Mouse (Mus musculus) ES-Bruce4 (cell line): ENCODE data around the gene Ube4b. TPM values are rescaled to one million over a fixed set of nuclear protein-coding genes. Genes with fewer than 3 reads are reported as not detected.

Source experiments
- H3K27ac ChIP-seq: 2 replicates; pipeline ENCODE4 v1.5.1; 2012; ENCODE audit warnings: low read length, inconsistent platforms; ENCODE audit not compliant: insufficient read depth
- H3K27me3 ChIP-seq: 2 replicates; pipeline ENCODE4 v1.6.1; 2012; ENCODE audit warnings: mild to moderate bottlenecking, low read length, inconsistent platforms; ENCODE audit not compliant: control insufficient read depth, poor library complexity, insufficient read depth, severe bottlenecking
- H3K36me3 ChIP-seq: 2 replicates; pipeline ENCODE4 v1.6.1; 2012; ENCODE audit warnings: inconsistent platforms, mild to moderate bottlenecking, low read length, moderate library complexity; ENCODE audit not compliant: control insufficient read depth, poor library complexity, insufficient read depth, severe bottlenecking
- H3K4me1 ChIP-seq: one replicate; pipeline ENCODE4 v1.8.1; 2011; ENCODE audit warnings: low read length; ENCODE audit not compliant: control insufficient read depth, insufficient read depth
- H3K4me3 ChIP-seq: 2 replicates; pipeline ENCODE4 v1.5.1; 2011; ENCODE audit warnings: low read depth, mild to moderate bottlenecking, low read length
- H3K9ac ChIP-seq: 2 replicates; pipeline ENCODE4 v1.6.1; 2012; ENCODE audit warnings: low read depth, mild to moderate bottlenecking, inconsistent platforms; ENCODE audit not compliant: poor library complexity, severe bottlenecking
- H3K9me3 ChIP-seq: replicated peaks from 2 replicates; pipeline ENCODE4 v1.6.1; 2012; ENCODE audit warnings: mild to moderate bottlenecking, low read length, inconsistent platforms; ENCODE audit not compliant: control insufficient read depth, poor library complexity, insufficient read depth, severe bottlenecking
- CTCF ChIP-seq: IDR thresholded peaks from one replicate; pipeline ENCODE4 v1.8.1; 2011; ENCODE audit warnings: low read depth, low read length
- EP300 ChIP-seq: IDR thresholded peaks from 2 replicates; pipeline ENCODE4 v1.6.1; 2011; ENCODE audit warnings: low read depth, low read length; ENCODE audit not compliant: insufficient read depth
- POLR2A ChIP-seq: IDR thresholded peaks from one replicate; pipeline ENCODE4 v1.8.1; 2011; ENCODE audit warnings: low read length; ENCODE audit not compliant: insufficient read depth
- polyA plus RNA-seq: library from polyadenylated mRNA; stranded (reverse); fragments of >200 nt; gene quantifications from 2 replicates; pipeline ENCODE4 v1.2.4, GENCODE M21; 2011; ENCODE audit warnings: low read depth; ENCODE audit not compliant: missing spikeins, insufficient read depth, insufficient read length

Gene Ube4b
- polyA plus RNA-seq, 1 experiment, result 193 TPM

DNA sequence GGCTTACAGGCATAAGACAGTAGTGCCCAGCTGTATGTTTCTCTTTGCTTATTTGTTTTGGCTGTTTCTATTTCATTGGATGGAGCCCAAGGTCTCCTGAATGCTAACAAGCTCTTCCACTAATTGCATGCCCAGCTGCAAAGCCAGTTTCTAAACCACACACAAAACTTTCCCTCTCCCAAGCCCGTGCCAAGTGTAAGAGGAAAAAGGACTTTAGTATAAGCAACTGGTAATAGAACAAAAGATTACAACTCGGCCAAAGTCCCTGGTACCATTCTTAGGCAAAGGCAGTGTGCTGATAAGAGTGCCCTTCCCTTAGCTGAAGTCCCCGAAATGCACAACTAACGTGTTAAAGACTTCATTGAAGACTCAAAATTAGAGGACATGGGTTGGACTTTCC is 34.2 kb downstream of the Ube4b start:
- H3K36me3 ChIP-seq, result peaks cover 7% of the 10 kb centered on the region
- H3K4me1 ChIP-seq, result no peaks in the 10 kb centered on the region
- H3K27me3 ChIP-seq, result no peaks in the 10 kb centered on the region
- H3K27ac ChIP-seq, result no peak overlapping the region
- H3K9ac ChIP-seq, result no peak overlapping the region
- H3K9me3 ChIP-seq, result no peaks in the 10 kb centered on the region
- H3K4me3 ChIP-seq, result no peak overlapping the region
- TF ChIP-seq POLR2A (no peak), EP300 (no peak), CTCF (no peak)

DNA sequence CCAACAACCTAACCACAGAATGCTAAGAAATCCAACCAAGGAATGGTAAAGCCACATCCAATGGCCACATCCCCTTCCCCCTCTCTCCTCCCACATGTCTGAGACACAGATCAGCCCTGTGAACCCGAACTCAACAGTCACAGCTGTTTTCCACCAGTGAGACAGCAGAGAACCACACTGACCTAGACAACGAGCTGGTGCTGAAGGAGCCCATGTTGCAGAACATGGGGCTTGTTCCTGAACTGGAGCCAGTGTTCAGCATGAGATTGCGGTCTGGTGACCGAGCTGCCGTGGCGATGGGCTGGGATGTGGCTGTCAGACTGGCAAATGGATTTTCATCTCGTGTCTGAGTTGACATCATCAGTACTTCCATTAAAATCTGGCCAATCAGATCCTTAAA is 45.5 kb downstream of the Ube4b start:
- peaks cover 58% of the 10 kb centered on the region for H3K36me3 ChIP-seq

DNA sequence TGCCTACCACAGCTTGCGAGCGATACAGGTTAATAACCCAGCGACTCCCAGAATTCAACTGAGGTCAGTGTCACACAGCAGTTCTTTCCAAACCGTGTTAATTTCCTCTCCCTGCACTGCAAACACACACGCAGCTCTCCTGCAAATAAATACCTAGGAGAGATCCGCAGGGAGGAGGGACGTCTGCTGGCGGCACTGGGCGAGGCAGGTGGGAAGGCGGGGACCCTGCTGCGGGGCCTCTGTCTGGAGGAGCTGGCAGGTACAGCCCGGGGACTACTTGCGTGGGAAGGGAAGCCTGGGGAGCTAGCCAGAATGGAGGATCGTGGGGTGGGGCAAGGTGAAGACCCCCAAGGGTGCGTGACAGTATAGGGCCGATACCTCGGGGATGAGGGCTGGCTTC is 46.7 kb downstream of the Ube4b start:
- H3K4me1 ChIP-seq, result peaks cover 2% of the 10 kb centered on the region
- no peak overlapping the region for H3K4me3 ChIP-seq
- H3K9me3 ChIP-seq, result no peaks in the 10 kb centered on the region
- no peak for TF ChIP-seq POLR2A
- TF ChIP-seq EP300, result no peak
- no peak overlapping the region for H3K9ac ChIP-seq
- H3K36me3 ChIP-seq, result peaks cover 48% of the 10 kb centered on the region
- H3K27ac ChIP-seq, result no peak overlapping the region
- no peaks in the 10 kb centered on the region for H3K27me3 ChIP-seq

More for the DNA sequence above, 45.5 kb downstream of the Ube4b start:
- no peak for TF ChIP-seq POLR2A
- no peak for TF ChIP-seq CTCF
- no peak for TF ChIP-seq EP300
- Histone ChIP-seq H3K9ac (no peak overlapping the region), H3K4me3 (no peak overlapping the region), H3K27me3 (no peaks in the 10 kb centered on the region), H3K9me3 (no peaks in the 10 kb centered on the region), H3K4me1 (peaks cover 2% of the 10 kb centered on the region), H3K27ac (no peak overlapping the region)

DNA sequence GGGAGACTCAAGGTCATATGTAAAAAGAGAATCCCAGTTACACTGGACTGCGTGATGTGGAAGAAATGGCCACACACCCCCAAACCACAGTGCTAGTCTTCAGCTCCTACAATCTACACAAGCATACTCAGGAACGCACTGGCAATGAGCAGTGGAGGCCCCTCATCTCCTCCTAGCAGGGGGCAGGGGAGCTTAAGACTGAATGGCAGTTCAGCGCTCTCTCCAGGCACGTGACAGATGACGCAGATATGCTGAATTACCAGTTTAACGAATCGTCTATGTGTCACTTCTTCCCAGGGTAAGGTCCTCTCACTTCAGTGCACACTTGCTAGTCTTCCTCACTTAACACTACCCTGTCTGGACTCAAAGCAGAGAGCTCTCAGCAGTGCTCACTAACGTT is 47.7 kb downstream of the Ube4b start:
- Histone ChIP-seq H3K27ac (no peak overlapping the region), H3K4me1 (peaks cover 2% of the 10 kb centered on the region), H3K27me3 (no peaks in the 10 kb centered on the region), H3K36me3 (peaks cover 42% of the 10 kb centered on the region), H3K9ac (no peak overlapping the region), H3K9me3 (no peaks in the 10 kb centered on the region), H3K4me3 (no peak overlapping the region)
- TF ChIP-seq POLR2A (no peak), EP300 (no peak), CTCF (no peak)

DNA sequence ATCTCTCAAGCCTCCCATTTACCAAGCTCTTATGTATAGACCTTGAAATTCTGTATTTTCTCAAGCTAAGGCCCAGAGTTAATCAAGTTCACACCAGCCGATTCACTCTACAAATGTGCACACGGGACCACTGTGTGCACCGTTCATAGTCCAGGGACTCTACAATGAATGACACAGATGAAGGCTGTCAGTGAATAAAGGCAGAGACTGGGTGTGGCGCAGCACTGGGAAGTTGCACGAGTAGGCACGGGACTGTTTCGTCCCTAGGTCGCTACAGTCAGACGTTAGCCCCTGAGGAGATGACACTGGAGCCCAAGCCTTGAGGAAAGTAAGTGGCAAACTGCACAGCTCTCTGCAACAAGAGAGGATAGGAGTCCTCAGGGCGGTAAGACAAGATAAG is 50.5 kb downstream of the Ube4b start:
- Histone ChIP-seq H3K9ac (no peak overlapping the region), H3K27ac (no peak overlapping the region), H3K36me3 (peaks cover 32% of the 10 kb centered on the region), H3K27me3 (no peaks in the 10 kb centered on the region), H3K4me1 (peaks cover 2% of the 10 kb centered on the region), H3K4me3 (no peak overlapping the region), H3K9me3 (no peaks in the 10 kb centered on the region)
- no peak for TF ChIP-seq EP300
- no peak for TF ChIP-seq POLR2A
- no peak for TF ChIP-seq CTCF

DNA sequence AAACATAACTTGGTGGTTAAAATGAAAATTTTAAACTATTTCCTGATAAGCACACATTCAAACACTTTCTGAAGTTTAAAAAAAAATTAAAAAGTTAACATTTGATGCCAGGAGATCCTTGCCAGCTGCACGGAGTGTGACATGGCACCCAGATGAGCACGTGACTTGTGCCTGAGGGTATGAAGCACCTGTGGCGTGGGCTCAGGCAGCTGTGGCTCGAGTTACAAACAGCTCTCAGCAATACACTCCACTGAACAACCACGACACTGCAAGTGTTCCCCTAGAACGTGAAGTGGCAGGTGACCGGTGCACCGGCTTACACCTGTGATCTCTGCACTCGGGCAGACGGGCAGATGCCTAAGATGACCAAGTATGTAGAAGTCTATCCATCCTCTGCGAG is 51.9 kb downstream of the Ube4b start:
- Histone ChIP-seq H3K27ac (no peak overlapping the region), H3K4me3 (no peak overlapping the region), H3K4me1 (no peaks in the 10 kb centered on the region), H3K36me3 (peaks cover 32% of the 10 kb centered on the region), H3K27me3 (no peaks in the 10 kb centered on the region), H3K9ac (no peak overlapping the region), H3K9me3 (no peaks in the 10 kb centered on the region)
- no peak for TF ChIP-seq CTCF

DNA sequence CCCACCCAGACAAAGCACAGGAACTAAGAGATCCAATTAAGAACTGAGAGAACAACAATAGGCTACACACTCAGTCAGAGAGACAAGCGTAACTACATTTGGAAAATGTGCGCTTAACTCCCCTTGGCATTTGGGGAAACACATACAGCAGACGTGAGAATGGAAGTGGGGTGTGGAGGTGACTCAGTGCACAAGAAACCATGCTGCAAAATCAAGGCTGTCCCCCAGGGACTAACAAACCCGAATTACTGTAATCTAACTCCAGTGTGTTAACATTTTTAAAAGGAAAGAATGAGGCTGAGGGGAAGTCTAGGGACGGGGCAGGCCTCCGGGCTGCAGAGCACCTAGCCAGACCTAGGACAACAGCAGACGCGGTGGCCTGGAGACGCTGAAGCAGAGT is 52.6 kb downstream of the Ube4b start:
- no peak for TF ChIP-seq CTCF
- no peak for TF ChIP-seq EP300
- no peak for TF ChIP-seq POLR2A
- Histone ChIP-seq H3K4me3 (no peak overlapping the region), H3K27ac (no peak overlapping the region), H3K4me1 (no peaks in the 10 kb centered on the region), H3K9me3 (no peaks in the 10 kb centered on the region), H3K36me3 (peaks cover 31% of the 10 kb centered on the region), H3K9ac (no peak overlapping the region), H3K27me3 (no peaks in the 10 kb centered on the region)
